Mouse (Mus musculus) midbrain, postnatal 0 days (tissue): Measurements from ENCODE around the gene Hoxd12. TPM values are rescaled to one million over a fixed set of nuclear protein-coding genes. Genes with fewer than 3 reads are reported as not detected.
A peak's percentile ranks its signal among the peaks of the same experiment; 100 is the strongest.

Experiments used
- ATAC-seq: fragments of 200-750 bp; cut with Nextera tagmentation; 2 replicates; pipeline ENCODE4 v1.8.0; 2017; ENCODE audit warnings: moderate number of reproducible peaks, mild to moderate bottlenecking, moderate TSS enrichment, moderate library complexity; ENCODE audit not compliant: low FRiP score
- DNase-seq: peaks from one replicate; pipeline ENCODE4 v3.0.0-alpha.2; 2015; ENCODE audit warnings: low spot score
- H3K27ac ChIP-seq: fragments of 300-500 bp; sonication (generic); 2 replicates; pipeline ENCODE4 v1.5.1; 2014; ENCODE audit warnings: low read depth, mild to moderate bottlenecking, low read length, mixed read lengths
- H3K27me3 ChIP-seq: fragments of 300-500 bp; sonication (generic); 2 replicates; pipeline ENCODE4 v1.6.1; 2014; ENCODE audit warnings: low read length, control low read depth, mixed read lengths; ENCODE audit not compliant: insufficient read depth
- H3K36me3 ChIP-seq: fragments of 300-500 bp; sonication (generic); 2 replicates; pipeline ENCODE4 v1.6.1; 2014; ENCODE audit warnings: low read length, control low read depth, mixed read lengths; ENCODE audit not compliant: insufficient read depth
- H3K4me1 ChIP-seq: fragments of 300-500 bp; sonication (generic); 2 replicates; pipeline ENCODE4 v1.6.1; 2014; ENCODE audit warnings: mild to moderate bottlenecking, control low read depth, antibody characterized with exemption, low read length, mixed read lengths; ENCODE audit not compliant: insufficient read depth
- H3K4me2 ChIP-seq: fragments of 300-500 bp; sonication (generic); 2 replicates; pipeline ENCODE4 v1.6.1; 2014; ENCODE audit warnings: low read depth, mild to moderate bottlenecking, low read length, mixed read lengths; ENCODE audit not compliant: poor library complexity, severe bottlenecking
- H3K4me3 ChIP-seq: fragments of 300-500 bp; sonication (generic); 2 replicates; pipeline ENCODE4 v1.5.1; 2014; ENCODE audit warnings: low read depth, mild to moderate bottlenecking, low read length, moderate library complexity
- H3K9ac ChIP-seq: fragments of 300-500 bp; sonication (generic); replicated peaks from 2 replicates; pipeline ENCODE4 v1.6.1; 2014; ENCODE audit warnings: mild to moderate bottlenecking, low read length, moderate library complexity, mixed read lengths; ENCODE audit not compliant: poor library complexity, severe bottlenecking
- H3K9me3 ChIP-seq: fragments of 300-500 bp; sonication (generic); 2 replicates; pipeline ENCODE4 v1.6.1; 2016; ENCODE audit warnings: low read length, control low read depth
- CTCF ChIP-seq: IDR thresholded peaks from 2 replicates; pipeline ENCODE4 v1.5.1; 2016; ENCODE audit warnings: antibody characterized with exemption, mild to moderate bottlenecking
- whole genome bisulfite sequencing: fragments of 180-500 bp; shearing (Covaris S2); extraction: QIAGEN DNeasy Blood & Tissue Kit; methylation state at CpG from one replicate; pipeline ENCODE4 v1.1.7; 2014; 5-methylcytosine and 5-hydroxymethylcytosine counted together
- polyA plus RNA-seq: library from polyadenylated mRNA; unstranded; fragments of >200 nt; fragmentation: Nextera tagmentation; extraction: Ambion mirVana; gene quantifications from 2 replicates; pipeline ENCODE4 v1.2.1, GENCODE M21; 2015
- total RNA-seq: library from RNA; depleted of rRNA; stranded (reverse); fragments of >200 nt; gene quantifications from 2 replicates; pipeline ENCODE4 v1.2.3, GENCODE M21; 2014

Gene Hoxd12
- total and polyA plus RNA-seq, 2 experiments from 2014 or later = not detected

- H3K4me3 ChIP-seq = no peak overlapping the region
- no peak for ATAC-seq
These were observed 25.1 kb downstream of the Hoxd12 start for GRCm38 (mm10) chr2:74699664-74700545.

GRCm38 (mm10) chr2:74700546-74701112 lies 25.8 kb downstream of the Hoxd12 start:
- no peak overlapping the region for H3K27ac ChIP-seq
- no peak for ATAC-seq
- H3K27me3 ChIP-seq = peaks cover 83% of the 10 kb centered on the region
- H3K4me3 ChIP-seq = no peak overlapping the region
- no peaks in the 10 kb centered on the region for H3K36me3 ChIP-seq
- 0 out of 2 replicates have a peak, but pooled peaks cover 2% of the 10 kb centered on the region for H3K4me1 ChIP-seq
- no peak for DNase-seq
- 3% methylated on average over 22 of the region's 22 CpGs for WGBS
- TF ChIP-seq CTCF = no peak
- no peak overlapping the region for H3K4me2 ChIP-seq
- no peak overlapping the region for H3K9ac ChIP-seq
- H3K9me3 ChIP-seq = no peaks in the 10 kb centered on the region

More at GRCm38 (mm10) chr2:74699664-74700545, 25.1 kb downstream of the Hoxd12 start:
- H3K36me3 ChIP-seq = no peaks in the 10 kb centered on the region
- H3K4me1 ChIP-seq = 0 out of 2 replicates have a peak, but pooled peaks cover 2% of the 10 kb centered on the region
- DNase-seq = no peak
- no peak overlapping the region for H3K27ac ChIP-seq
- H3K4me2 ChIP-seq = no peak overlapping the region
- H3K9ac ChIP-seq = no peak overlapping the region
- TF ChIP-seq CTCF = no peak
- 1% methylated on average over 23 of the region's 23 CpGs for WGBS
- H3K9me3 ChIP-seq = no peaks in the 10 kb centered on the region
- peaks cover 83% of the 10 kb centered on the region for H3K27me3 ChIP-seq

GRCm38 (mm10) chr2:74701949-74702819 lies 27.4 kb downstream of the Hoxd12 start:
- H3K4me1 ChIP-seq = 0 out of 2 replicates have a peak, but pooled peaks cover 2% of the 10 kb centered on the region
- peak; percentile 91 for TF ChIP-seq CTCF
- H3K27ac ChIP-seq = no peak overlapping the region
- H3K36me3 ChIP-seq = no peaks in the 10 kb centered on the region
- DNase-seq (peak; percentile 81), ATAC-seq (no peak)
- H3K4me3 ChIP-seq = no peak overlapping the region
- H3K4me2 ChIP-seq = no peak overlapping the region
- peaks cover 81% of the 10 kb centered on the region for H3K27me3 ChIP-seq
- H3K9me3 ChIP-seq = no peaks in the 10 kb centered on the region
- WGBS = 12% methylated on average over 17 of the region's 17 CpGs
- H3K9ac ChIP-seq = no peak overlapping the region

GRCm38 (mm10) chr2:74702820-74703219 lies 28.0 kb downstream of the Hoxd12 start:
- TF ChIP-seq CTCF = no peak
- Histone ChIP-seq H3K4me2 (no peak overlapping the region), H3K27ac (no peak overlapping the region), H3K4me3 (no peak overlapping the region), H3K36me3 (no peaks in the 10 kb centered on the region), H3K9me3 (no peaks in the 10 kb centered on the region), H3K27me3 (peaks cover 81% of the 10 kb centered on the region), H3K9ac (no peak overlapping the region), H3K4me1 (0 out of 2 replicates have a peak, but pooled peaks cover under 1% of the 10 kb centered on the region)
- ATAC-seq (no peak), DNase-seq (no peak)
- 16% methylated on average over 6 of the region's 6 CpGs for WGBS

GRCm38 (mm10) chr2:74703317-74703716 lies 28.5 kb downstream of the Hoxd12 start:
- H3K4me3 ChIP-seq = no peak overlapping the region
- H3K27me3 ChIP-seq = peaks cover 83% of the 10 kb centered on the region
- H3K4me1 ChIP-seq = no peaks in the 10 kb centered on the region
- H3K9me3 ChIP-seq = no peaks in the 10 kb centered on the region
- ATAC-seq (no peak), DNase-seq (no peak)
- 3% methylated on average over 10 of the region's 10 CpGs for WGBS
- no peak overlapping the region for H3K27ac ChIP-seq
- no peaks in the 10 kb centered on the region for H3K36me3 ChIP-seq
- no peak overlapping the region for H3K4me2 ChIP-seq
- TF ChIP-seq CTCF = no peak
- no peak overlapping the region for H3K9ac ChIP-seq
